Mouse (Mus musculus): Measurements from ENCODE around the gene Eras. TPM values are rescaled to one million over a fixed set of nuclear protein-coding genes. Genes with fewer than 3 reads are reported as not detected.
A peak's percentile ranks its signal among the peaks of the same experiment; 100 is the strongest.

The Eras gene
- polyA plus RNA-seq, 1 experiment from 2014 or later: not detected

- Histone ChIP-seq H3K27me3 (no peaks in the 10 kb centered on the region), H3K4me1 (peaks cover 4% of the 10 kb centered on the region; the same call in 1 of the 2 replicates), H3K36me3 (replicated peaks) (peaks cover 14% of the 10 kb centered on the region), H3K9ac (no peak within 1 kb of the TSS), H3K9me3 (no peaks in the 10 kb centered on the region), H3K27ac (no peak within 1 kb of the TSS), H3K4me2 (no peak within 1 kb of the TSS), H3K4me3 (replicated peaks) (no peak within 1 kb of the TSS)
- ATAC-seq (ENCODE audit: low FRiP score): no peak
- WGBS: 87% methylated on average over 5 of the region's 5 CpGs
Observed at GRCm38 (mm10) chrX:7907735-7908134, 20.7 kb downstream of the Eras start, which contains the start of gene Gm10491. Gm10491 (minus strand) TSS chrX:7907835.

- no peaks in the 10 kb centered on the region for H3K9me3 ChIP-seq
- H3K9ac ChIP-seq: no peak overlapping the region
- H3K4me2 ChIP-seq: no peak overlapping the region
Observed at GRCm38 (mm10) chrX:7904441-7904840, 24.0 kb downstream of the Eras start.

DNA sequence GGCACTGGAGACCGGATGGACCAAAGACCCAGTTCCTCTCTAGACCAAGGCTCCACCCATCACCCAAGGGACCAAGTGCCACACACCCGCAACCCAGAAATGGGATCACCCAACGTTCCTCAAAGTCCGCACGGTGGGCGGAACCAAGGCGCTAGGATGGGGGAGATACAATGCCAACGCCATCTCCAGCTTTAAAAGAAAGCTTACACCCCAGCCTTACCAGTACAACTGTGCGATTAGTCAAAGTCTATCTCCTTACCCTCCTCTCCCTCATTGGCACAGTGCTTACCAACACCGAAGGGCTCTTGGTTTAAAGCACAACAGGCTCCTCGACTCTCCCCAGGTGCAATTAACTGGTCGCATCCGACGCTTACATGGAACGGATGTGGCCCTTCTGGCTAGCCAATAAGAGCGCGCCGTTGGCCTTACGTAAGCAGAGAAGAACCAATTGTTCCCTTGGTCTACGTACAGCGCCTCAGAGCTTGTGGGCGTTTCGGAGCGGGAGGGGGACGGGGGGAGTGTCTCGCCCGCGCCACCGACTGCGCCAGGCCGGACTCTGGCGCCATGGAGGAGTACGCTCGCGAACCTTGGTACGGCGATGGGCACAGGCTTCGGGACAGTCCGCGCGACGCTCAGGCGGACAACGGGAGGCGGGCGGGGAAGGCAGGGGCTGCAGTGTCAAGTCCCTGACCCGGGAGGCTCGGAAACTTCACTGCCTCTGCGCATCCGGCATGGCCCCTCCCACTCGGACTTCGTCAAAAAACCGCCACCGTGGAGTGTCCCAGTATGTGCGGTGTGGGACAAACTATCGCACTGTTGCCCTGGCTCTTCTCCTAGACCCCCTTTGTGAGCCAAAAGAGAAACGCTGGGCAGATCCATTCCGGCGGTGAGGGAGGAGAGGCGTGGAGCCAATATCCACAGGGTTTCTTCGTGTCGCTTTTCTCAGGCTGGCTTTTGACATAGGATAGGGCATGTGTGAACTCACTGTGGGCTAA is 29.2 kb downstream of the Eras start, which contains the start of the genes Pqbp1 and Timm17b:
Pqbp1 (minus strand) TSS at position 390 of the 995 bp plus-strand sequence.
Timm17b (plus strand) TSS at position 478 of the 995 bp plus-strand sequence.
- Histone ChIP-seq H3K27ac (peak within 1 kb of the TSS; percentile 86), H3K4me2 (peak within 1 kb of the TSS; percentile 58), H3K4me3 (replicated peaks) (peak within 1 kb of the TSS; percentile 57), H3K9me3 (no peaks in the 10 kb centered on the region), H3K9ac (peak within 1 kb of the TSS; percentile 56), H3K36me3 (replicated peaks) (peaks cover 21% of the 10 kb centered on the region), H3K27me3 (no peaks in the 10 kb centered on the region), H3K4me1 (peaks cover 10% of the 10 kb centered on the region)
- WGBS: 16% methylated on average over 62 of the region's 62 CpGs
- ATAC-seq (ENCODE audit: low FRiP score): peak; percentile 99

More at GRCm38 (mm10) chrX:7904441-7904840, 24.0 kb downstream of the Eras start:
- H3K4me1 ChIP-seq: peaks cover 4% of the 10 kb centered on the region
- no peaks in the 10 kb centered on the region for H3K27me3 ChIP-seq
- no peak overlapping the region for H3K4me3 ChIP-seq (replicated peaks)
- no peak for ATAC-seq (ENCODE audit: low FRiP score)
- no peak overlapping the region for H3K27ac ChIP-seq
- WGBS: 94% methylated on average over 5 of the region's 5 CpGs
- peaks cover 15% of the 10 kb centered on the region for H3K36me3 ChIP-seq (replicated peaks)

DNA sequence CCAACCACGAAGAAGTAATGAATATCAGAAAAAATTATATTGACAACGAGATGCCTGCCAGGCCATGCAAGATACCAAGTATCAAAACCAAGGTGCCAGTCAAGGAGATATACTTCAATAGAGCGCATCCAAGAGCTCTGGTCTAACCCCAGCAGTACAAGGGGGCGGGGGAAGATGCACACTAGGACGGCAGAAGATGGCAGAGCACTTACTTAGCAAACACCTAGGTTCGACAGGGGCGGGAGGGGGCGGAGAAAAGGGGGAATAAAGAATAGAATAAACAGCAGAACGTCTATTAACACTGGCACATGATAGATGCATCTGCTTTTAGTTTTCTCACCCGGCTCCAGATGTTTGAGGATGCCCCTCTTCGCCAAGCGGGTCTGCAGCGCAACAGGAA is 30.2 kb downstream of the Eras start:
- ATAC-seq (ENCODE audit: low FRiP score): no peak
- WGBS: 26% methylated on average over 13 of the region's 13 CpGs
- peaks cover 23% of the 10 kb centered on the region for H3K36me3 ChIP-seq (replicated peaks)
- H3K27me3 ChIP-seq: no peaks in the 10 kb centered on the region
- peaks cover 10% of the 10 kb centered on the region for H3K4me1 ChIP-seq
- peak overlapping the region; percentile 56 for H3K9ac ChIP-seq
- H3K4me3 ChIP-seq (replicated peaks): peak overlapping the region; percentile 57
- H3K9me3 ChIP-seq: no peaks in the 10 kb centered on the region
- H3K27ac ChIP-seq: no peak overlapping the region
- H3K4me2 ChIP-seq: peak overlapping the region; percentile 58

GRCm38 (mm10) chrX:7883841-7884567 is 44.4 kb downstream of the Eras start, which contains the start of gene Slc35a2:
Slc35a2 (plus strand) TSS chrX:7884028.
- Histone ChIP-seq H3K9ac (peak within 1 kb of the TSS; percentile 44), H3K9me3 (no peaks in the 10 kb centered on the region), H3K4me1 (peaks cover 14% of the 10 kb centered on the region), H3K27ac (peak within 1 kb of the TSS; percentile 83), H3K4me2 (peak within 1 kb of the TSS; percentile 59), H3K27me3 (no peaks in the 10 kb centered on the region), H3K36me3 (replicated peaks) (0 out of 2 replicates have a peak, but pooled peaks cover 5% of the 10 kb centered on the region), H3K4me3 (replicated peaks) (peak within 1 kb of the TSS; percentile 57)
- 16% methylated on average over 49 of the region's 49 CpGs for WGBS
- peak; percentile 87 for ATAC-seq (ENCODE audit: low FRiP score)

DNA sequence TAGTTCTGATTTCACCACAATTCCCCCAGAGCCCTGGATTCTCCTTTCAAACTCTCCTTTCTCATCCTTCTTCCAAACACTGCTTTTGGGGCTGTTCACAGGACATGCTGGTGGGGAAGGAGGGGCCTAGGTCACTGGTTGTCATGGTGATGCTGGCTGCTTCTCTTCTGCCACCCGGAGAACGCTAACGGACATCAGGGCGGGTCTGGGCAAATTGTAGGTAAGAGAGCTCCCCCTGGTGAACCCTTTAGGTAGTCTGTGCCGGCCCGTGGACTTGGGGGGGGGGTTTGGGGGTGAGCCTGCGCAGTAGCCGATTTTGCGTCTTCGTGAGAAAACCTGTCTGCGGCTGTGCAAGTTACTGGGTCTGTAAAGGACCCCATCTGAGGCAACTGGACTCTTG is 48.6 kb downstream of the Eras start:
- ATAC-seq (ENCODE audit: low FRiP score): peak; percentile 59
- no peak overlapping the region for H3K27ac ChIP-seq
- H3K36me3 ChIP-seq (replicated peaks): no peaks in the 10 kb centered on the region
- 0 out of 2 replicates have a peak overlapping the region, but pooled peaks have one; percentile 8 for H3K4me3 ChIP-seq (replicated peaks)
- peaks cover 12% of the 10 kb centered on the region for H3K4me1 ChIP-seq
- whole genome bisulfite sequencing: 17% methylated on average over 10 of the region's 11 CpGs
- H3K27me3 ChIP-seq: no peaks in the 10 kb centered on the region
- peak overlapping the region; percentile 88 for H3K4me2 ChIP-seq
- no peaks in the 10 kb centered on the region for H3K9me3 ChIP-seq
- H3K9ac ChIP-seq: no peak overlapping the region; the same call in 1 of the 2 replicates

DNA sequence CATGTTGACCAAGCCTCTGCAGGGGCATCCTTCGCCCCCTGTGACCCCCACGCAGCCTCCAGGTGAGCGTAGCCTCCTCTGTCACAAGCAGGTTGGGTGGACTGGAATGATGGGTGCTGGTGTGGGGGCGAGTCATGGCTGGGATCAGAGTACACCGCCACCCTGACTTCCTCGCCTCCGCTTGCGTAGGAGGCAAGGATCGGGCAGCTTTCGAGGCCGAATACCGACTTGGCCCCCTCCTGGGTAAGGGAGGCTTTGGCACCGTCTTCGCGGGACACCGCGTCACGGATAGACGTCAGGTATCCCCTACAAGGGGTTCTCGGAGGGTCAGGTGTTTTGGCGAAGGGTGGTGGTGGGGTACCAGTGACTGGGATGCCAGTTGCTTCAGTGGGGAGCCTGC is 49.9 kb downstream of the Eras start:
- ATAC-seq (ENCODE audit: low FRiP score): no peak; the same call in 1 of the 2 replicates
- WGBS: 19% methylated on average over 21 of the region's 21 CpGs
- Histone ChIP-seq H3K27me3 (no peaks in the 10 kb centered on the region), H3K36me3 (replicated peaks) (peaks cover 7% of the 10 kb centered on the region), H3K27ac (no peak overlapping the region), H3K4me2 (peak overlapping the region; percentile 88), H3K9me3 (no peaks in the 10 kb centered on the region), H3K4me3 (replicated peaks) (peak overlapping the region; percentile 47), H3K9ac (peak overlapping the region; percentile 56), H3K4me1 (peaks cover 10% of the 10 kb centered on the region)

DNA sequence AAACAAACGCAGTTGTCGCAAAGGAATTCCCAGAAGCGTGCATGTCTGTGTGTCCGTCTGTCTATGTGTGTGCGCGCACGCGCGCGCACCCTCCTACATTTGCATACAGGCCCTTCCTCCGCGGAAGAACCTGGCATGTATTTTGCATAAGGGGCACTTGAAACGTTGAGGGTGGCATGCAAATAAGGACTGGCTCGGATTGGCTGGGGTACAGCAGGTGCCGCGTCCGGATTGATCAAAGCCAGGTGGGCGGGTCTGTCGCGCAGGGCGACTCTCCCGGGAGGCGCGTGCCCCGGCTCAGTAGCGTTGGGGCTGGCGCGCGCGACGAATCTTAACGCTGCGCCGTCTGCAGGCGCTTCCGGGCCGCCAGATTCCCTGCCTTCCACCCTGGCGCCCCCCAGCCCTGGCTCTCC is 50.4 kb downstream of the Eras start, which contains the start of gene Pim2:
Pim2 (plus strand) TSS at position 256 of the 413 bp plus-strand sequence.
- Histone ChIP-seq H3K36me3 (replicated peaks) (peaks cover 8% of the 10 kb centered on the region), H3K4me2 (peak within 1 kb of the TSS; percentile 88), H3K4me3 (replicated peaks) (peak within 1 kb of the TSS; percentile 47), H3K9ac (peak within 1 kb of the TSS; percentile 56), H3K9me3 (no peaks in the 10 kb centered on the region), H3K27ac (no peak within 1 kb of the TSS), H3K27me3 (no peaks in the 10 kb centered on the region), H3K4me1 (peaks cover 10% of the 10 kb centered on the region)
- 23% methylated on average over 37 of the region's 38 CpGs for WGBS
- peak; percentile 91 for ATAC-seq (ENCODE audit: low FRiP score)

Other genes starting within 250 kb of the Eras start
- gene Magix, start 247.4 kb downstream of the Eras start, polyA plus RNA-seq (2016; fragmentation: Nextera tagmentation; extraction: Ambion mirVana): 0.09 and 0.19 TPM in 2 replicates
- gene Gpkow, start 231.5 kb downstream of the Eras start, polyA plus RNA-seq (2016; fragmentation: Nextera tagmentation; extraction: Ambion mirVana): 45.6 and 53.4 TPM in 2 replicates
- 21.1 and 21.2 TPM in 2 replicates for gene Wdr45, start 214.3 kb downstream of the Eras start, polyA plus RNA-seq (2016; fragmentation: Nextera tagmentation; extraction: Ambion mirVana)
- 0.66 TPM in 1 of 2 replicates, not detected in the other for gene Gm45208, start 206.4 kb downstream of the Eras start, polyA plus RNA-seq (2016; fragmentation: Nextera tagmentation; extraction: Ambion mirVana)
- 79.5 and 84.7 TPM in 2 replicates for gene Praf2, start 200.2 kb downstream of the Eras start, polyA plus RNA-seq (2016; fragmentation: Nextera tagmentation; extraction: Ambion mirVana)
- gene Ccdc120, start 177.7 kb downstream of the Eras start, polyA plus RNA-seq (2016; fragmentation: Nextera tagmentation; extraction: Ambion mirVana): 29.6 and 31.1 TPM in 2 replicates
- gene Tfe3, start 166.0 kb downstream of the Eras start, polyA plus RNA-seq (2016; fragmentation: Nextera tagmentation; extraction: Ambion mirVana): 27.9 and 30.3 TPM in 2 replicates
- 75.7 and 84.4 TPM in 2 replicates for gene Gripap1, start 138.8 kb downstream of the Eras start, polyA plus RNA-seq (2016; fragmentation: Nextera tagmentation; extraction: Ambion mirVana)
- 0.95 and 1.5 TPM in 2 replicates for gene Kcnd1, start 106.3 kb downstream of the Eras start, polyA plus RNA-seq (2016; fragmentation: Nextera tagmentation; extraction: Ambion mirVana)
- 60.8 and 63.0 TPM in 2 replicates for gene Otud5, start 87.2 kb downstream of the Eras start, polyA plus RNA-seq (2016; fragmentation: Nextera tagmentation; extraction: Ambion mirVana)
- gene Pim2, start 50.3 kb downstream of the Eras start, polyA plus RNA-seq (2016; fragmentation: Nextera tagmentation; extraction: Ambion mirVana): 10.4 and 13.2 TPM in 2 replicates
- gene Slc35a2, start 44.6 kb downstream of the Eras start, polyA plus RNA-seq (2016; fragmentation: Nextera tagmentation; extraction: Ambion mirVana): 30.4 and 31.8 TPM in 2 replicates
- gene Pqbp1, start 29.3 kb downstream of the Eras start, polyA plus RNA-seq (2016; fragmentation: Nextera tagmentation; extraction: Ambion mirVana): 169 and 181 TPM in 2 replicates
- gene Timm17b, start 29.2 kb downstream of the Eras start, polyA plus RNA-seq (2016; fragmentation: Nextera tagmentation; extraction: Ambion mirVana): 146 and 158 TPM in 2 replicates
- gene Gm10491, start 20.8 kb downstream of the Eras start, polyA plus RNA-seq (2016; fragmentation: Nextera tagmentation; extraction: Ambion mirVana): not detected in 2 replicates
- not detected in 2 replicates for gene Gm10490, start 19.1 kb downstream of the Eras start, polyA plus RNA-seq (2016; fragmentation: Nextera tagmentation; extraction: Ambion mirVana)
- 57.6 and 59.9 TPM in 2 replicates for gene Pcsk1n, start 8.8 kb downstream of the Eras start, polyA plus RNA-seq (2016; fragmentation: Nextera tagmentation; extraction: Ambion mirVana)
- 81.5 and 85.6 TPM in 2 replicates for gene Hdac6, start 19.3 kb upstream of the Eras start, polyA plus RNA-seq (2016; fragmentation: Nextera tagmentation; extraction: Ambion mirVana)
- 0.87 and 0.97 TPM in 2 replicates for gene Gata1, start 49.5 kb upstream of the Eras start, polyA plus RNA-seq (2016; fragmentation: Nextera tagmentation; extraction: Ambion mirVana)
- gene Glod5, start 89.9 kb upstream of the Eras start, polyA plus RNA-seq (2016; fragmentation: Nextera tagmentation; extraction: Ambion mirVana): 0.31 and 0.42 TPM in 2 replicates
- 83.3 and 87.9 TPM in 2 replicates for gene Suv39h1, start 146.2 kb upstream of the Eras start, polyA plus RNA-seq (2016; fragmentation: Nextera tagmentation; extraction: Ambion mirVana)
- gene Was, start 161.9 kb upstream of the Eras start, polyA plus RNA-seq (2016; fragmentation: Nextera tagmentation; extraction: Ambion mirVana): 0.09 and 0.17 TPM in 2 replicates
- gene Wdr13, start 204.3 kb upstream of the Eras start, polyA plus RNA-seq (2016; fragmentation: Nextera tagmentation; extraction: Ambion mirVana): 38.6 and 39.1 TPM in 2 replicates
- 484 and 498 TPM in 2 replicates for gene Rbm3, start 217.3 kb upstream of the Eras start, polyA plus RNA-seq (2016; fragmentation: Nextera tagmentation; extraction: Ambion mirVana)
- gene Tbc1d25, start 247.6 kb upstream of the Eras start, polyA plus RNA-seq (2016; fragmentation: Nextera tagmentation; extraction: Ambion mirVana): 13.5 and 14.3 TPM in 2 replicates

Measured in forebrain, embryonic 12.5 days (tissue).